Mouse (Mus musculus): ENCODE data around the gene Fbxl7.

DNA sequence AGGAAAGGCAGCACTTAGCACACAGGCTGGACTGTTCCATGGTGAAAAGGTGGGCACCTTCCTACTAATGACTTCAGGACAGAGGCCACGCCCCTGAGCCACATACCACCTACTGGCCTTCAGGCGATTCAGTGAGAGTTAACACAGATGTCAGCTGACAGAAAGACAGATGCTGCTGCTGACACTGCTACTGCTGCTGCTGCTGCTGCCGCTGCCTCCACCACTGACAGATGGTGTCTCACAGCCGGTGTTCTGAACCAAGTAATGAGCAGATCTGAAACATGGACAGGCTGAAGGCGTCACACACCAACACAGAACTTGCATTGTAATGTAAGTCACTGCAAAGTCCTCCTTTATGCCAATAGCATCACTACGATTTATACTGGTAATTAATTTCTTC is 99.9 kb downstream of the Fbxl7 start:
- no peak for TF ChIP-seq CTCF (IDR thresholded peaks at IDR 0.05)
- no peak for TF ChIP-seq POLR2A (IDR thresholded peaks at IDR 0.05; ENCODE audit: insufficient read depth, low read depth, low read length)
- no peak for TF ChIP-seq EP300 (IDR thresholded peaks at IDR 0.05; ENCODE audit: insufficient read depth, low read depth, low read length)

All from heart, adult 2 months (tissue).